Mouse (Mus musculus) cerebellum, adult 8-10 months (tissue): ENCODE data around the gene Gpr157.

ENCODE experiments used
- DNase-seq: peaks from one replicate; pipeline ENCODE4 v3.0.0; 2022

Gpr157 gene

DNA sequence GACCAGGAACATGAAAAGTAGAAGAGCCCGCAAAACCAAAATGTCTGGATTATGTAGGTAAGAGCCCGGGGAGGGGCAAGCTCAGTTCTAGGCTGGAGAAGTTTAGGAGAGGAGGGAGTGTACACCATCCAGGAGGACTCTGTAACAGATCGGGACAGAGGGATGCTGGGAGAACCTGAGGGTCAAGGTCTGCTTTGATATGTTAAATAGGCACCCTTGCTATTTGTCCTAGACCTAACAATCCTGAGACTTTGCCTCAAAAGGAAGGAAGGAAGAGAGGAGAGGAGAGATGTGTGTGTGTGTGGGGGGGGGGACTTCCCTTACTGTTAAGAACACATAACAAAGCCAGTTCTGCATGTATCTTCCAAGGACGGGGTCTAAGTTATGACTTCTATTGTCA, 68.1 kb downstream of the Gpr157 start:
- no peak for DNase-seq
